Mouse (Mus musculus): ENCODE results near the gene Psmd9. TPM values are rescaled to one million over a fixed set of nuclear protein-coding genes. Genes with fewer than 3 reads are reported as not detected.
A peak's percentile ranks its signal among the peaks of the same experiment; 100 is the strongest.

Gene Psmd9
- total RNA-seq, 2 experiments from 2014 or later: 28.2 to 30.8 TPM

DNA sequence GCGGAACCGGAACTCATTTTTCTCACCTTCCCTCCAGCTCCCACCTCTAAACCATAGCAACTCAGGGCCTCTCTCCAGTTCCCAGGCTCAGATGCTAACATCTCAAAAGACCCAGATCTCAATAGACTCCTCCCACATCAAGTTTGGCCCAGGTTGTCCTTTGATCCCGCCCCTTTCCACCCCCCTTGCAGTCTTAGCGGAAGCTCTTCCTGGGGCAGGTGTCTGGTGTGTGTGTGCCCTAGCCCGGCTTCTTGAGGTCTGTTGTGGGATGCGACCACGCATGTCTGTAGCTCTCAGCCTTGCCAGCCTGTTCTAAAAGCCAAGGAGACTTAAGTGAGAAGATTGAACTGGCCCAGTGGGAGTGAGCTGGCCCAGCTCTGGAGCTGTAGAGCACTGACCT lies 18.6 kb upstream of the Psmd9 start:
- DNase-seq: no peak

DNA sequence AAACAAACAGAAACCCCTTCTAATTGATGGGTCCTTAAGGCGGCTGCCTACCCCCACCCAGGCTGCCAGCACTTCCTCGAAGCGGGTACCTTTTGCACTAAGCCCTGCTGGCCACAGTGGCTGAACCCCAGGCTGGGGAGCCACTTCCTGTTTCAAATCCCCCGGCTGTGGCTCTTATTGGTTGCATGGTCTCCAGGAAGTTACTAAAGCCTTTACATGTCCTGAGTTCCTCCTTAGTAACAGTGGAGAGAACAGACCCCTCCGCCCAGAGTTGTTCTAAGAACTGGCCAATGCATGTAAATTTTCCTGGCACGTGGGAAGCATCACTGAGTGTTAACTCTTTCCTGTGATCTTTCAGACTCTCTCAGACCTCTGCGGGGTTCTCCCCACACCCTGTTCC lies 18.1 kb upstream of the Psmd9 start:
- no peak for DNase-seq

DNA sequence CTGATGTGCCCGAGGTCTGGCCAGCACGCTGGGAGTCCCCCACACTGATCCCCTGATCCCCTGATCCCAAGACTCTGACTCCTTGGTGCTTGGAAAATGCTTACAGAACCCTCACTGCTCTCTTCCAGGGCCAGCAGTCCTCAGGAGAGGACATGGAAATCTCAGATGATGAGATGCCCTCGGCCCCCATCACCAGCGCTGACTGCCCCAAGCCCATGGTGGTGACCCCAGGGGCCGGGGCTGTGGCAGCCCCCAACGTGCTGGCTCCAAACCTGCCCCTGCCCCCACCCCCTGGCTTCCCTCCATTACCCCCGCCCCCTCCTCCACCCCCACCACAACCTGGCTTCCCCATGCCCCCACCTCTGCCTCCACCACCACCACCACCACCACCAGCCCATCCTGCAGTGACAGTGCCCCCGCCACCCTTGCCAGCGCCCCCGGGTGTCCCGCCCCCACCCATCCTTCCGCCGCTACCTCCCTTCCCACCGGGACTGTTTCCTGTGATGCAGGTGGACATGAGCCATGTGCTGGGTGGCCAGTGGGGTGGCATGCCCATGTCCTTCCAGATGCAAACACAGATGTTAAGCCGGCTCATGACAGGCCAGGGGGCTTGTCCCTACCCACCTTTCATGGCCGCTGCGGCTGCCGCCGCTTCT lies 17.4 kb upstream of the Psmd9 start:
- DNase-seq: no peak

- DNase-seq: no peak
These were observed 16.3 kb upstream of the Psmd9 start for GRCm38 (mm10) chr5:123152901-123153300.

DNA sequence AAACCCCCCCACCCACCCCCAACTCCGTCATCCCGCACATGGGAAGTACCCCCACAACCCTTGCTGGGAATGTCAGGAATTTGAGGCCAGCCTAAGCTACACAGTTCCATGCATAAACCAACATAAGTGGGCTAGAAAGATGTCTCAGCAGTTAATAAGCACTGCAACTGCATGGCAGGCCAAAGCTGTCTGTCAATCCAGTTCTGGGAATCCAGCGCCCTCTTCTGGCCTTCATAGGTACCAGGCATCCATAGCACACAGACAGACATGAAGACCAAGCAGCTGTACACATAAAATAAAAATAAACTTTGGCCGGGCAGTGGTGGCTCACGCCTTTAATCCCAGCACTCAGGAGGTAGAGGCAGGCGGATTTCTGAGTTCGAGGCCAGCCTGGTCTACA lies 13.8 kb upstream of the Psmd9 start:
- DNase-seq: no peak

- DNase-seq: no peak
These were observed 12.4 kb upstream of the Psmd9 start for GRCm38 (mm10) chr5:123156763-123157162.

GRCm38 (mm10) chr5:123157972-123158371 lies 11.2 kb upstream of the Psmd9 start:
- no peak for DNase-seq

- no peak for DNase-seq
These were observed 9.8 kb upstream of the Psmd9 start for GRCm38 (mm10) chr5:123159446-123159845.

DNA sequence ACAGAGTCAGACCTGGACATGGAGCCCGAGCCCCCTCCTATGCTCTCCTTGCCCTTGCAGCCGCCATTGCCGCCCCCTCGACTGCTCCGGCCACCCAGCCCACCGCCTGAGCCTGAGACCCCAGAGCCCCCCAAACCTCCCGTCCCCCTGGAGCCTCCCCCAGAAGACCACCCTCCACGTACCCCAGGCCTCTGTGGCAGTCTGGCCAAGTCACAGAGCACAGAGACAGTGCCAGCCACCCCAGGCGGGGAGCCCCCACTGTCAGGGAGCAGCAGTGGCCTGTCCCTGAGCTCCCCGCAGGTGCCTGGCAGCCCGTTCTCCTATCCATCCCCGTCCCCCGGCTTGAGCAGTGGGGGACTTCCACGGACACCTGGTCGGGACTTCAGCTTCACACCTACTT lies 9.3 kb upstream of the Psmd9 start:
- DNase-seq: no peak

- DNase-seq: no peak
These were observed 8.9 kb upstream of the Psmd9 start for GRCm38 (mm10) chr5:123160341-123160740.

DNA sequence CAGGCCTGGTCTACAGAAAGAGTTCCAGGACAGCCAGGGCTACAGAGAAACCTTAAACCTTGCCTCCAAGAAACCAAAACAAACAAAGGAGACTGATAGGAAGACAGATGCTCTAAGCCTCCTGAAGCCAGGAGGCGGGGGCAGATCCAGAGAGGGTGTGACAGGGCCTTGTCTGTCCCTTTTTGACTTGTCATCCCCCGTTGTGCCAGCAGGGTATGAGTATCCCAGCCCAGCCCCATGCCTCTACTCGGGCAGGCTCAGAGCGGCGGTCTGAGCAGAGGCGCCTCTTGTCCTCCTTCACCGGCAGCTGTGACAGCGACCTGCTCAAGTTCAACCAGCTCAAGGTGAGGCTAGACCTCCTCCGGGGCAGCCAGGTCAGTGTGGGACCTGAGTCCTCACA lies 6.3 kb upstream of the Psmd9 start:
- no peak for DNase-seq

DNA sequence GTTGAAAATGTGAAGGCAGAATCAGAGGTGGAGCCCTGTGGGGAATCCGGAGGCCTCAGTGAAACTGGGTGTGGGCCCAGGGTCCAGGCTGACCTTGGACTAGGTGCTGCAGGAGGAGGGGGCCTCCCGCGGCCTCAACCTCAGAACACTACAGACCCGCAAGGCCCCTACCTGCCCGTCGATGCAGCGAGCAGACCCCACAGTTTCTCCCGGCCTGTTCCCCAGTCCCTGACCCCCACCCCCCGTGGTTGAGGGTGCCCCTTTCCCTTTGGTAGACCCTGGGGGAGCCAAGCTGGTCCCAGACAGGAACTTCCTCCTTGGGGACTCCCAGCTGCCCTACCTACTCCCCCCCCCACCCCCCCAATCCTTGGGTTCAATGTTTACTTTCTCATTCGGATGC lies 2.8 kb upstream of the Psmd9 start:
- DNase-seq: no peak

GRCm38 (mm10) chr5:123167591-123167990 lies 1.6 kb upstream of the Psmd9 start:
- no peak for DNase-seq

GRCm38 (mm10) chr5:123170365-123170764 lies 1.2 kb downstream of the Psmd9 start:
- DNase-seq: no peak

DNA sequence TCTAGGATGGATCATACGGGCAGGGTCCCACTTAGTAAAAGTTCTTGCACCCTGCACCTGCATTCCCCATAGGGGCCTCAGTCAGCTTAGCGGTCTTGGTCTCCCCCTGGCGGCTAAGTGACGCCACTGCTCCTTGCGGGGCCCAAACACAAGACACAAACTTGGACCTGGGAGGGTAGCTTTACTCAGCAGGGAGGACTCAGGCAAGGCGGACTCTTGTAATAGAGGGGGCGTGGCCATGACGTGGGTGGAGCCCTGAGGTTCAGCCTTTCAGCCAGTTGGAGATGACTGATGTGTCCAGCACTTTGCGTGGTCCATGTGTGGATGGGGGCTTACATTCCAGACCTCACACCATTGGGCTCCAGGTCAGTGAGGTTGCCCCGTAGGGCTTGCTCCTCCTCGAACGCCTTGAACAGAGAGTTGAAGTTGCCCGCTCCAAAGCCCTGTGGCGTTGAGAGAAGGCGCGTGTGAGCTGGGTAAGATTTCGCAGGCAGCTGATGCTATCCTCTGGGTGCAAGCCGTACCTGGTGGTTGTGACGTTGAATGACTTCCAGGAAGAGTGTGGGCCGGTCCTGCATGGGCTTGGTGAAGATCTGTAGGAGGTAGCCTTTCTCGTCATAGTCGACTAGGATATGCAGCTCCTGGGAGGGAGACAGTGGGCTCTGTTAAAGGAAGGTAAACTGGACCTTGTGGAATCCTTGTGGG lies 2.6 kb downstream of the Psmd9 start:
- peak; percentile 75 to 77 for DNase-seq

GRCm38 (mm10) chr5:123178792-123179191 lies 9.6 kb downstream of the Psmd9 start:
- DNase-seq: no peak

DNA sequence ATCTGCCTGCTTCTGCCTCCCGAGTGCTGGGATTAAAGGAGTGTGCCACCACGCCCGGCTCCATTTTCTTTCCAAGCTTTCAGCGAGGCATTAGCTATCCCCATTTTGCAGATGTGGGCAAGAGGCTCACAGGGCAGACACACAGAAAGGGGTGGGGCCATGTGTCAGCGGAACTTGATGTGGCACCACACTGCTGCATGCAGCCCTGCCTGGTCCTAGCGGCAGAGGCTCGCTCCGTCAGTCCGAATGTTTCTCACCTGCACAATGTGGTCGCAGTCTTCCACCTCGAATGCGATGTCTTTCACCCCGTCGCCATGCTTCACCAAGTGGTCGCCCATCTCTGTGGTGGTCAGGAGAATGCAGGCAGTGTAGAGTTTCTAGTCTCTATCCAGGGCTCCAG lies 11.2 kb downstream of the Psmd9 start:
- DNase-seq: no peak

GRCm38 (mm10) chr5:123181536-123181935 lies 12.3 kb downstream of the Psmd9 start:
- DNase-seq: no peak

DNA sequence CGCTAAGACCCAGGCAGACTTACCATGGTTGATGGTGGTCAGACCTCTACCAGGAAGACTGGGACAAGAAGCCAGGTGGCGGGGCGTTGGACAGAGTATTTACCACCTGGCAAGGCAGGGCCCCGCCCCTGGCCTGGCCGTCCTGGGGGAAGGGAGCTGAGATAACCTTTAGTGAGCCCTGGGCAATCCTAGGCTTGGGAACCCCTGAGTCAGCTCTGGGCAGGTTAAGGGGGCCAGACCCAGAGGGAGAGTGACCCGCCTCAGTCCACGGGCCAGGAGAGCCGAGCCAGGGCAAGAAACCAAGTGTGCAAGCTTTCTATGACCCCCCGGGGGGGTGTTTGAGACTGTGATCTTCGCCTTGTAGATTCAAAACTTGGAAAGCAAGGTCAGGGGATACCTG lies 13.4 kb downstream of the Psmd9 start, which contains the start of gene Hpd:
Gene Hpd, minus strand, starts transcription at position 77 of the 400 bp plus-strand sequence.
- no peak for DNase-seq

GRCm38 (mm10) chr5:123185966-123186365 lies 16.8 kb downstream of the Psmd9 start:
- DNase-seq: no peak

GRCm38 (mm10) chr5:123187306-123187705 lies 18.1 kb downstream of the Psmd9 start:
- DNase-seq: no peak

DNA sequence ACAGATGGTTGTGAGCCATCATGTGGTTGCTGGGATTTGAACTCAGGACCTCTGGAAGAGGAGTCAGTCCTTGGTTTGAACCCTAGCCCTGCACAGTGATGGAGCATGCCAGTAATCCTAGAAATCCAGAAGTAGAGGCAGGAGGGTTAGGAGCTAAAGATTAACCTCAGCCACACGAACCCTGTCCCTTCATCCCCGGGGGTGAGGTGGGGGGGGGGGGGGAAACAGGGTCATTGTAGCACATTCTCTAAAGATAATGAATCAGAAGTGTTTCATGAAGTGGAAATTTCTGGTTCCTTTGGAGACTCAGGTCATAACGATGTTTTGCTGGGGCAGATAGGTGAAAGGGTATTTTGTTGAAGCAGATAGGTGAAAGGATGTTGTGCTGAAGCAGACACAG lies 21.7 kb downstream of the Psmd9 start:
- DNase-seq: no peak

DNA sequence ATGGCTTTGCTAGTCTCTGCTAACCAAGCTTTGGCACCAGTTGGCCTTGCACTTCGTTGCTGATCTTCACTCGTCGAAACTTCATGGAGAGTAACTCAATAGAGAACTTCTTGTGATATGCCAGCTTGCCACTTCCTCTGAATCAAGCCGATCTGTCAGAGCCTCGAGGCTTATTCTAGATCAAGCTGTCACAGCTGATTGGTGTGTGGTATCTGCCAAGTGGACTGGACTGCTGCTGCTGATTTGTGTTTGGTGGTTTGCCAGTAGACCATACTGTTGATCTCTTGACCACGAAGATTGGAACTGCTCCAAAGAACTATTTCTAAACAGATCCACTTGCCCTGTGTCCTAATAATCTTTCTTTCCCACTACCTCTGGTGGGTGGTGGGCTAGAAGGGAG lies 22.2 kb downstream of the Psmd9 start:
- DNase-seq: no peak

DNA sequence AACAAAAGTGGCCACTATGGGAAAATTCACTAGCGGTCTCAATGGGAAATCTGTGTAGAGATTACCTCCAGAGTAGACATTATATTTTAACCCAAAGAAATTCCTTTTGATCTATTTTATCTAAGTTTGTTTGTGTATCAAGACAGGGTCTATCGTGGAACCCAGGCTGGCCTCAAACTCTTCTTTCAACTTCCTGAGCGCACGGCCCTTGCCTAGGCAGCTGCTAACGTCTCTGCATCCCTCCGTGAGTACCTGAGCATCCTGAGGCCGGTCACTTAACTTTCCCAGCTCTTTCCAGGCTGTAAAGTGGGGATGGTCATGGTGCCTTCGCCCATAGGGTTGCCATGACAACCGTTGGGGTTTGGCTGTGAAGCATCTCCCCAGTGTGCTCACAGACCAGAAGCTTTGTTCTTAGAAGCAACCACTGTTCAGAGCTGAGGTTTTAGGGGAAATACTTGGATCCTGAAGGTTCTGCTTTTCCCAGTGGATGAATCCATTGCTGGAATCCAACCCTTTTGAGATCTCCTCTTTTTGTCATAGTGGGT lies 23.5 kb downstream of the Psmd9 start:
- no peak for DNase-seq

Data from layer of hippocampus, postnatal 36 days (tissue).